Comparison of ENCODE assay signal across 16 mouse cellular contexts in the genomic region with DNA sequence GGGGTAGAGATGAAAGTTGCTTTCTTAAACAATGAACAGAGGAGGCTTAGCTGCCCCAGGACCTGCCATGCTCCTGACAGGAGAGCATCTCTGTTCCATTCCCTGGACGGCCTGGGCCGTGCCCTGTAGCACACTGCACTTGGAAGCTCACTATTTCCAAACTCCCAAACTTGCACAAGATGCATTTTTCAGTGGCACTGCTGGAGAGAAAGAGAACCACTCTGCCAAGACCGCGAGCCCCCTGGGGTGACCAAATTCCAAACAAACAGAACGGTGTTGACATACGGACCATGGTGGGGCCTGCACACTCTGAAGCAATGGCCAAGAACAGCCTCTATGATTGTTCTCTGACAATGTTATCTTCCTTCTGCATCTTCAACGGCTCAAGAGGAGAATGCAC. TPM values are rescaled to one million over a fixed set of nuclear protein-coding genes. Genes with fewer than 3 reads are reported as not detected.
A peak's percentile ranks its signal among the peaks of the same experiment; 100 is the strongest.
DNase-seq lines count a peak whose midpoint lies in the region; ATAC-seq lines count a peak whose summit lies in the region.
"Had no signal": no experiment of that assay in that cellular context is flagged by ENCODE, and none has a peak within 500 bp of the region (broad histone marks: within the 10 kb centered on the region; RNA-seq: fewer than 3 reads in every experiment).

No protein-coding gene starts in this region.

- no peak overlapping the region for H3K9ac ChIP-seq in heart, embryonic 11.5 days (ENCODE audit: low read depth, low read length)
- H3K9ac ChIP-seq: kidney, embryonic 15.5 days; liver, embryonic 13.5 days; stomach, embryonic 15.5 days had no signal

- H3K36me3 ChIP-seq in heart, embryonic 11.5 days (ENCODE audit: control insufficient read depth, insufficient read depth, low read length) = no peaks in the 10 kb centered on the region
- H3K36me3 ChIP-seq: kidney, embryonic 15.5 days; liver, embryonic 13.5 days; stomach, embryonic 15.5 days had no signal

- H3K27me3 ChIP-seq in heart, embryonic 11.5 days (ENCODE audit: control insufficient read depth, insufficient read depth, low read length) = no peaks in the 10 kb centered on the region
- H3K27me3 ChIP-seq: kidney, embryonic 15.5 days; liver, embryonic 13.5 days; stomach, embryonic 15.5 days had no signal

- H3K4me2 ChIP-seq in heart, embryonic 11.5 days = no peak overlapping the region
- H3K4me2 ChIP-seq: kidney, embryonic 15.5 days; liver, embryonic 13.5 days; midbrain, embryonic 11.5 days; stomach, embryonic 15.5 days had no signal

- H3K4me1 ChIP-seq in heart, embryonic 11.5 days (ENCODE audit: control insufficient read depth, insufficient read depth, low read length) = peaks cover 17% of the 10 kb centered on the region
- H3K4me1 ChIP-seq: liver, embryonic 13.5 days had no signal

- H3K9me3 ChIP-seq in heart, embryonic 11.5 days (replicated peaks; ENCODE audit: control insufficient read depth, low read length) = no peaks in the 10 kb centered on the region
- H3K9me3 ChIP-seq: kidney, embryonic 15.5 days; liver, embryonic 13.5 days; stomach, embryonic 15.5 days had no signal

- no peak overlapping the region for H3K27ac ChIP-seq in heart, embryonic 11.5 days (ENCODE audit: low read depth, low read length)
- H3K27ac ChIP-seq: left cerebral cortex, adult 2 months; liver, embryonic 13.5 days; stomach, embryonic 15.5 days had no signal

- peak; percentile 88 for DNase-seq in heart, adult 11 months
- DNase-seq in ovary, postnatal 36 days (ENCODE audit: low spot score) = peak; percentile 15
- DNase-seq in ovary, postnatal 14 days (ENCODE audit: low spot score) = no peak
- peak; percentile 98 for DNase-seq in gonadal fat pad, adult 2 months (ENCODE audit: low read depth)
- DNase-seq in retina, postnatal 1 day = no peak
- DNase-seq in testis, postnatal 14 days (ENCODE audit: low spot score) = no peak
- DNase-seq: gastrocnemius, postnatal 25 days; liver, embryonic 13.5 days; thymus, postnatal 14 days had no signal

- WGBS in heart, embryonic 11.5 days (ENCODE audit: insufficient replicate concordance) = 58% methylated on average over 7 of the region's 7 CpGs

- H3K4me3 ChIP-seq in heart, embryonic 11.5 days (ENCODE audit: low read depth, low read length) = no peak overlapping the region
- H3K4me3 ChIP-seq: kidney, embryonic 15.5 days; left cerebral cortex, adult 2 months; liver, embryonic 13.5 days; stomach, embryonic 15.5 days had no signal

- no peak for ATAC-seq in heart, embryonic 11.5 days (replicated peaks; ENCODE audit: insufficient number of reproducible peaks, low FRiP score, low TSS enrichment)
- no peak for ATAC-seq in inflammation-experienced regulatory T-cells, adult 6 months
- ATAC-seq: CD4-positive, CD25-positive, alpha-beta regulatory T cell, adult 4 months had no signal

RNA-seq across cellular contexts. Expression of a gene that starts 25.1 kb away (rescaled TPM):
- 32.7 and 43.8 TPM in 2 replicates for polyA plus RNA-seq in heart, embryonic 11.5 days (2014; fragmentation: Nextera tagmentation; extraction: Ambion mirVana)
- polyA plus RNA-seq in gonadal fat pad, adult 2 months (2012; rRNA removed) = 29.3 and 36.0 TPM in 2 replicates
- under 1 TPM; 0.11 to 0.20 (median 0.19) TPM for polyA plus RNA-seq in inflammation-experienced regulatory T-cells, adult 6 months (2017; shearing (Covaris generic))

Comparison
In these comparisons a context has a peak if more than half of its experiments do, and no peak if none do; other contexts are left out.
1. DNase-seq: peak in heart, adult 11 months (single experiment), ovary, postnatal 36 days (single experiment) and gonadal fat pad, adult 2 months (single experiment); none in ovary, postnatal 14 days (single experiment), retina, postnatal 1 day (single experiment) and testis, postnatal 14 days (single experiment).
2. RNA of a gene that starts 25.1 kb away (polyA plus RNA-seq): 32.7 to 43.8 TPM in heart, embryonic 11.5 days and 29.3 to 36.0 TPM in gonadal fat pad, adult 2 months; 0.11 to 0.20 TPM in inflammation-experienced regulatory T-cells, adult 6 months; every median in the first group is over 10 times any median in the second.